Mouse (Mus musculus): ENCODE results near the gene Acly. TPM values are rescaled to one million over a fixed set of nuclear protein-coding genes. Genes with fewer than 3 reads are reported as not detected.
A peak's percentile ranks its signal among the peaks of the same experiment; 100 is the strongest.
"Not testable (repeated sequence)": the region's sequence is repeated elsewhere in the genome, so short reads cannot be mapped to it uniquely, and the experiment has no call there.

Gene Acly
- total RNA-seq, 2 experiments from 2014 or later: 127 to 134 TPM

GRCm38 (mm10) chr11:100546955-100547354, 19.2 kb upstream of the Acly start:
- DNase-seq (ENCODE audit: low spot score in 2 of 2): no peak

GRCm38 (mm10) chr11:100545746-100546085, 17.9 kb upstream of the Acly start:
- DNase-seq (ENCODE audit: low spot score in 2 of 2): no peak

- peak; percentile 65 to 73 for DNase-seq (ENCODE audit: low spot score in 2 of 2)
These were observed 17.3 kb upstream of the Acly start, which contains the start of gene Ttc25 for GRCm38 (mm10) chr11:100544832-100545745. Gene Ttc25, plus strand, starts transcription at chr11:100545607.

- DNase-seq (ENCODE audit: low spot score in 2 of 2): no peak
These were observed 13.8 kb upstream of the Acly start for GRCm38 (mm10) chr11:100541577-100541976.

DNA sequence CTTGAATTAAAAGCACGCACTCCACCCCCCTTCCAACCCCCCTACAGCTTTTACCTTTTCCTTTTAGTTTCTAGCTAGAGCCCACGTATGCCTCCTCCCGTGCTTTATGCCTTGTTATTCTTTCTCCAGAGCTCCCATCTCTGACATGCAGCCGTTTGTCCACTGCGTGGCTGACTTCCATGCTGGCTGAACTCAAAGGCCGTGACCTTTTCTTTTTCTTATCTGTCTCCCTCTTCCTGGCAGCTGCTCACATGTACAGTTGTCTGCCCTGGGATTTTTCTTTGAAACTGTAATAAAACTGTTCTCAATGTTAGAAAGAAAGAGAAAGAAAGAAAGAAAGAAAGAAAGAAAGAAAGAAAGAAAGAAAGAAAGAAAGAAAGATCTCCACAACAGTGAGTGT, 13.2 kb upstream of the Acly start:
- DNase-seq (ENCODE audit: low spot score in 2 of 2): no peak

DNA sequence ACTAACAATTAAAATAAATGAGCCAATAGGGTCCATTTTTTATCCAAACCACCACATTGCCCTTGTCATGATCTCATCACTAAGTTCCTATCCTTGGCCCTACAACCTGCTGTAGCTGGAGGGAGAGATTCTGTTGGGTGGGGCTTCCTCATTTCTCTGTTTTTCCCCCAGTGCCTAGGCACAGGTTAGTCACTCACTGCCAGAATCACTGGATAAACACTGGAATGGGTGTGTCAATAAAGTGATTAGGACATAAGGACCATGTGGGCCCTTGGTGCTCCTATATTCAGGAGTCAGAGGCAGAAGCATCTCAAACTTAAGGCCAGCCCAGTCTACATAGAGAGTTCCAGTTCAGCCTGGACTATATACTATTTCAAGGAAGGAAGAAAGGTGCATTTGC, 8.7 kb upstream of the Acly start:
- no peak for DNase-seq (ENCODE audit: low spot score in 2 of 2)

- no peak for DNase-seq (ENCODE audit: low spot score in 2 of 2)
These were observed 8.2 kb upstream of the Acly start for GRCm38 (mm10) chr11:100535996-100536395.

GRCm38 (mm10) chr11:100534821-100535220, 7.0 kb upstream of the Acly start:
- not testable (repeated sequence) for DNase-seq (ENCODE audit: low spot score in 2 of 2)

- DNase-seq (ENCODE audit: low spot score in 2 of 2): not testable (repeated sequence)
These were observed 6.6 kb upstream of the Acly start for GRCm38 (mm10) chr11:100534411-100534810.

DNA sequence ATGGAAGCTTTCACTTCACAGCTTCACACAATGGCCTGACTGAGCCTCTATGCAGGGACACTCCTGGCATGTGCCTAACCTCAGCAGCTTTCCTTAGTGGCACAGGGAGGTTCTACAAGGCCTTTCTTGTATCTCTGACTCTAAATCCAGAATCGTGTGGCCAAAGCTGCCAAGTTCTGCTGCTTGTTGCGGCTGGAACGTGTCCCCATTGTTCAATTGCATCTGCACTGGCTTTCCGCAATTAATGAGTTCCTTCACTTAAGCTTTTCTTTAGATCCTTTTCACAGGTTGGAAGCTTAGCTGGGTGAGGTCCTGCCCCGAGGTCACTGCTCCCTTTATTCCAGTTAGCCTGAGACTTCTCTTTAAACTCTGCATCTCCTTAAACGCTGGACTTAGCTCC, 6.1 kb upstream of the Acly start:
- no peak for DNase-seq (ENCODE audit: low spot score in 2 of 2)

DNA sequence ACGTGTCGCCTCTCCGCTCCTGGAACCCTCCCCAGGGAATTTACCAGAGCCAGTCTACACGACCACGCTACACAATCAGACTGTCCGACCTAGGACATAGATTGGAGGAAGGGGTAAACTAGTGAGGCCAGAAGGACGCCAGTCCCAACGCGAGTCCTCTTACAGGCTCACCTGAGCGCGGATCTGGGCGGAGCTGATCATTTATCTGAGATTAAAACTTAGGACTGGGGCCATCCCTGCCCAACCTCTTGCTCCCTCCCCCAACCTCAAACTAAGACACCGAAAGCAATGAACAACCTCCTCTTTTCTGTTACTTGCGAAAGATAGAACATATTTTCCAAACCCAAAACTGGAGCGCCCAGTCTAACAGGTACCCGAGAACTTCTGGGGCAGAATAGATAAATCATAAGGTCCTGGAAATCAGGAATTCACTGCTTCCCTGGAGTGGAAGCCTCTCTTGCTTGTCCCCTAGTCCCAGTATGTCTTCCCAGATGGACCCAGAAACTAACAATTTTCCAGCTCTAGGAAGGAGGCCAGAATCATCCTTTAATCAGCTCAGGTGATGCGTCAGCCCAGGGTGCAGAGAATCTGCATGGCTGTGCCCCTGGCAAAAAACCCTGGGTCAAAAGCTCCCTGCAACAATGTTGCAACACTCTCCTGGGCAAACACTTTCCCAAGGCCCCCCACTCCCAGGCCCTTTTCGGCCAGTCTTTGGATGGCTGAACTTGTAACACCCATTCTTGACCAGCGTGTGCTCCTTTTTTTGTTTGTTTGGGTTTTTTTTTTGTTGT, 770 bp upstream of the Acly start:
- no peak for DNase-seq (ENCODE audit: low spot score in 2 of 2)

- peak; percentile 60 to 64 for DNase-seq (ENCODE audit: low spot score in 2 of 2)
These were observed 738 bp downstream of the Acly start for GRCm38 (mm10) chr11:100527066-100527457.

DNA sequence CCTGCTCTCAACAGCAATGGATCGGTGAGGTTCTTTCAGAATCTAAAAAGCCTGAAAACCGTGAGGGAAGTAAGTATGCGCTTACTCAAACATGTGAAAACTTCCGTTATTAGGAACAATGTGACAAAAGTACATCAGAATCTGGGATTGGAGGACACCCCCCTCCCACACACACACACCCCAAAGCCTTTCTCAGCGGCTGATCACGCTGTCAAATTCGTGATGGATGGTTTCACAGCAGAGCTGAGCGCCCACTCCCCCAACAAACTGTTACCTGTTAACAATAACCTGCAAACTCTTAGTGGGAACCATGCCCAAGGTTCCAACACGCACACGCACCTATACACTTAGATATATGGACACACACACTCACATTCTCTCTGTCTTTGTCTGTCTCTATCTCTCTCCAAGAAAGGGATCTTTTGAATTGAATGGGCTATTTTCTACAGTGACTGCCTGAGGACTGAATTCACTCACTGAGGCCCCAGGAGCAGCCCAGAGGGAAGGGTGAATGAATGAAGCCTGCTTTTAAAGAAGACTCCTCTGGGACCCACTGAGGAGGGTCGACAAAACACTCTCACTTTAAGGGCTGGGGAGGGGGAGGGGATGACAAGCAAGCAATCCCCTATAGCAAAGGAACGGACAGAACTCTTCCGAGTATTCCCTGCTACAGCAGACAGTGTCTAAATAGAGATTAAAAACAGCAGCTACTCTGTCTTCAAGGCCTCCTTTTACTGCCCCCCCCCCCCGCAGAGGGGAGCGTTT, 1.6 kb downstream of the Acly start:
- no peak for DNase-seq (ENCODE audit: low spot score in 2 of 2)

GRCm38 (mm10) chr11:100524987-100525630, 2.7 kb downstream of the Acly start:
- DNase-seq (ENCODE audit: low spot score in 2 of 2): no peak

DNA sequence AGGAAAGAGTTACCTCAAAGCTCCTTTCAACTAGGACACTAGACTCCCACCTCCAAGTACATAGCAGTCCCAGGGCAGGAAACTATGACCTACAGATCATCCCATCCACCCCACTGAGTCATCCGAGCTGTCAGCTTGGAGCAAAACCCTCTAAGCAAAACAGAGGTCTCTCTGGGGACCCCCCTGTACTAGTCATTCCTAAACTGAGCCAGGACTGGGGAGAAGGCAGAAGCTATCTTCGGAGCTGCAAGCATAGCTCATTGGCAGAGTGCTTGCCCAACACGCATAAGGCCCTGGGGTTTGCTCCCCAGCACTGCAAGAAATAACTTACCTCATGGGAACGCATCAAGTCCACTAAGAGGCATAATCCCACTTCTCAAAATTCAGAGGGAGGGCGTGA, 3.4 kb downstream of the Acly start:
- no peak for DNase-seq (ENCODE audit: low spot score in 2 of 2)

DNA sequence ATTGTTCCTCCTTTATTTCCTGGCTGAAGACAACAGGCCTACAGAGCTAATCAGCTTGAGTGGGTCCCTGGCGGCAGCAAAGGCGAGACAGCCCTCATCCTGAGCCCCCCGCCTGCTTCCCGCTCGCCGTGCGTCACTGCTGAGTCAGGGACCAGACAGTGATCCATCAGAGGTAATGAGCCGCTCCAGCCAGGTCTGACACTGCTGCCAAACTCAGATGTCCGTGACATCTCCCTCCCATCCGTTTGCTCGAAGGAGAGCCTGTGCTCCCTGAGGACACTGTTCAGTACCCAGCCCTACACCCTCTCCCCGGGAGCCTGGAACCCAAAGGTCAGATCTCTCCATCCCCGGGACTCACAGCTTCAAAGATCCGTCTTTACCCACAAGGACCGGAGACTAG, 7.0 kb downstream of the Acly start:
- DNase-seq (ENCODE audit: low spot score in 2 of 2): no peak

- DNase-seq (ENCODE audit: low spot score in 2 of 2): no peak
These were observed 8.6 kb downstream of the Acly start for GRCm38 (mm10) chr11:100519188-100519587.

DNA sequence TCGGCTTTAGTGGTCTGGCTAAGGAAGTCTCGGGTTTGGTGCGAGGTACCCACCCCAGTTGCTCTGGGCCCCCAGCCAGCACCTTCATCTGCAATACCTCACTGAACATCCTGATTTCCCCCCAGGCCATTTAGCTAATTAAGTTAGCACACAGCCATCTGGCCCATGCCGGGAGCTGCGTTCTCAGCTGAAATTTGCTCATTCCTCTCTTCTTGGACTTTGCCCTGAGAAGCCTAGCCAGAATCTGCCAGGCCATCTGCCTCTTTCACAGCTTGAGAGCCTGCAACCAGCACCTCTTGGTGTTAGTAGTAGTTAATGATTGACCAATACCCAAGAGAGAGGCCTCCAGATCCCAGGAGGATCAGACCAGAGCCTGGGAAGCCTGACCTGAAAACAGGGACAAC, 9.6 kb downstream of the Acly start:
- peak in 1 of 2 experiments; percentile 28 for DNase-seq (ENCODE audit: low spot score in 2 of 2)

DNA sequence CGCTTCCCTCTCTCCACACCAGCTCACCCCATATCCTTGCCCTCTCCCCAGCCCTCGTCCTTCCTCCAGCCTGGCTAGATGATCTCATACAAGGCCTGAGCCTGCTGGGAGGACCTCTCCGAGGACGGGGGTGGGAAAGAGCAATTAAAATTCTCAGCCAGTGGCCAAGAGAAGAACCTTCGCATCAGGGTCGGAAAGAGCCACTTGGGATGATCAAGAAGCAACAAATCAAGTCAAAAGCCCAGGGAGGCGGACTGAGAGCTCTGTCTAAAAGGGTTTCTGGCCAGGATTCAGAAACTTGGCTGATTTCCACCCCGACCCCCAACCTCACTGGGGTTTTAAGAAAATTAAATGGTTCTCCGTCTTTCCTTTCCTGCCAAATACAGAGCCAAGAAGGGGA, 11.5 kb downstream of the Acly start:
- no peak for DNase-seq (ENCODE audit: low spot score in 2 of 2)

- no peak for DNase-seq (ENCODE audit: low spot score in 2 of 2)
These were observed 12.0 kb downstream of the Acly start for GRCm38 (mm10) chr11:100515789-100516188.

- no peak for DNase-seq (ENCODE audit: low spot score in 2 of 2)
These were observed 12.7 kb downstream of the Acly start for GRCm38 (mm10) chr11:100515061-100515460.
